Mouse (Mus musculus) c-Kit-positive CD71-positive TER-119-positive erythroid progenitor cells, embryonic 14.5 days (primary cell): ENCODE results near the gene Arl8a.

Experiments used
- DNase-seq: peaks from one replicate; pipeline ENCODE4 v3.0.0-alpha.2; 2013; ENCODE audit warnings: low spot score

The Arl8a gene

DNA sequence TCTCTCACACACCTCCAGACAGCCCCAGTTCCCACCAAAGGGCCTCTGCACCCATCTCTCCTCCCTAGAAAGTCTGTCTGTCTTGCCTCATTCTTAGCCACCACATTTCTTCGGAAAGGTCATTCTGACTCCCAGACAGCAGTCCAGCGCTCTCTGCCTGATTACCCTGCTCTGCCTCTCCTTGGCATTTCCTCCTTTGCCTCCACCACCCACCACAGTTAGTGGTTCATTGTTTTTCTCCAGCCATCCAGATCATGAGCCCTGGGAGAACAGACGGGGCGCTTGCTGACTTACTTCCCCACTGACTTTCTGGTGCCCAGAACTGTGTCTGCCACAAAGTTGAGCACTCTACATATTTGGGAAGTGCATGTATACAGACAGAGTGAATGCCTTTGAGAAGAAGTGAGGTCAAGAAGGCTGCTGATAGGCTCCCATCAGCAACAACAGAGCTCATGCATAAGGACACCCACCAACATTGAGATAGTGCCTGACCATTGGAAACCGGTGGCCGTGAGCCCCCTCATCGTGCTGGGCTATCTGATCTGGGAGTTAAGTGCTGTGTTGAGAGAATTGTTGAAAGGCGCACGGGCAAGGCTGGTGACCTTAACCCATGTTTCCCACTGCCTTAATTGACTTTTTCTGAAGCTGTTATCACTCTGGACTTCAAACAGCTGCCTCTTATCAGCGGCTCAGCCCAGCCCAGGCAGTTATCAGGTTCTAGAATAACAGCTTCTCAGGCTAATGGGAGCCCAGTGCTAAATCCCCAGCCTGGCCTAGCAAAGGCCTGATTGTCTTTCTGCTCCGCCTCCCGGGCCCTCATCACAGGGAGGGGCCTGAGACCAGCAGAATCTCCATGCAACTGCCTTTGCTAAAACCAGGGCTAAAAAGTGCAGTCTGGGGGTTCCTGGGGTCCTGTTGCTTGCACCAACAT is 57.8 kb downstream of the Arl8a start:
- DNase-seq = peak; percentile 82

DNA sequence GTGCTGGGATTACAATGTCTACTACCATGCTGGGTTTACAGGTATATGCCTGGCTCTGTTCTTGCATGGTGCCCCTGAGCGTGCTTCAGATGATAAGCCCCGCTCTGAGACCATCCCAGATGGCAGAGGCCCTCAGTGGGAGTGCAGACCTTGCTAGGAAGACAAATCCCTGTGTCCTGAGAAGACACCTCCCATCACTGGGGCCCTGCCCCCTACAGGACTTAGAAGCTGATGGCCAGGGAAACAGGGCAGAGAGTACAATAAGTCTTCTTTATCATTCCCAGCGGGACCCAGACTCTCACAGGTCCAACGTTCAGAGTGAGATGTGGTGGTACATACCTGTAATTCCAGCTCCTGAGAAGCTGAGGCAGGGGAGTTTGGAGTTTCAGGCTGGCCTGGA is 58.6 kb downstream of the Arl8a start:
- no peak for DNase-seq
